Mouse (Mus musculus) midbrain, embryonic 14.5 days (tissue): ENCODE measurements around the gene Ucp1. TPM values are rescaled to one million over a fixed set of nuclear protein-coding genes. Genes with fewer than 3 reads are reported as not detected.

Experiments
- ATAC-seq: fragments of 200-750 bp; cut with Nextera tagmentation; 2 replicates; pipeline ENCODE4 v1.8.0; 2017; ENCODE audit warnings: moderate number of reproducible peaks, moderate library complexity; ENCODE audit not compliant: low FRiP score, low TSS enrichment
- DNase-seq: peaks from one replicate; pipeline ENCODE4 v3.0.0-alpha.2; 2015
- H3K27ac ChIP-seq: fragments of 300-500 bp; sonication (generic); replicated peaks from 2 replicates; pipeline ENCODE4 v1.5.1; 2014; ENCODE audit warnings: mild to moderate bottlenecking, low read depth, low read length, moderate library complexity
- H3K27me3 ChIP-seq: fragments of 300-500 bp; sonication (generic); 2 replicates; pipeline ENCODE4 v1.6.1; 2014; ENCODE audit warnings: low read length, control low read depth, mixed read lengths; ENCODE audit not compliant: control insufficient read depth, insufficient read depth
- H3K36me3 ChIP-seq: fragments of 300-500 bp; sonication (generic); 2 replicates; pipeline ENCODE4 v1.6.1; 2014; ENCODE audit warnings: low read length, control low read depth; ENCODE audit not compliant: control insufficient read depth, insufficient read depth
- H3K4me1 ChIP-seq: fragments of 300-500 bp; sonication (generic); 2 replicates; pipeline ENCODE4 v1.6.1; 2014; ENCODE audit warnings: mild to moderate bottlenecking, antibody characterized with exemption, low read length, control low read depth; ENCODE audit not compliant: control insufficient read depth, insufficient read depth
- H3K4me2 ChIP-seq: fragments of 300-500 bp; sonication (generic); 2 replicates; pipeline ENCODE4 v1.6.1; 2014; ENCODE audit warnings: mild to moderate bottlenecking, low read length, moderate library complexity
- H3K4me3 ChIP-seq: fragments of 300-500 bp; sonication (generic); replicated peaks from 2 replicates; pipeline ENCODE4 v1.5.1; 2014; ENCODE audit warnings: low read depth, low read length
- H3K9ac ChIP-seq: fragments of 300-500 bp; sonication (generic); replicated peaks from 2 replicates; pipeline ENCODE4 v1.6.1; 2014; ENCODE audit warnings: mild to moderate bottlenecking, low read length, moderate library complexity
- H3K9me3 ChIP-seq: fragments of 300-500 bp; sonication (generic); 2 replicates; pipeline ENCODE4 v1.6.1; 2016; ENCODE audit warnings: low read length, control low read depth, mixed read lengths; ENCODE audit not compliant: control insufficient read depth
- WGBS: fragments of 180-500 bp; shearing (Covaris S2); extraction: QIAGEN DNeasy Blood & Tissue Kit; methylation state at CpG from one replicate; pipeline ENCODE4 v1.1.7; 2014; 5-methylcytosine and 5-hydroxymethylcytosine counted together
- polyA plus RNA-seq: library from polyadenylated mRNA; unstranded; fragments of >200 nt; fragmentation: Nextera tagmentation; extraction: Ambion mirVana; gene quantifications from 2 replicates; pipeline ENCODE4 v1.2.1, GENCODE M21; 2014

Gene Ucp1
- polyA plus RNA-seq, 1 experiment from 2014 or later, result not detected

DNA sequence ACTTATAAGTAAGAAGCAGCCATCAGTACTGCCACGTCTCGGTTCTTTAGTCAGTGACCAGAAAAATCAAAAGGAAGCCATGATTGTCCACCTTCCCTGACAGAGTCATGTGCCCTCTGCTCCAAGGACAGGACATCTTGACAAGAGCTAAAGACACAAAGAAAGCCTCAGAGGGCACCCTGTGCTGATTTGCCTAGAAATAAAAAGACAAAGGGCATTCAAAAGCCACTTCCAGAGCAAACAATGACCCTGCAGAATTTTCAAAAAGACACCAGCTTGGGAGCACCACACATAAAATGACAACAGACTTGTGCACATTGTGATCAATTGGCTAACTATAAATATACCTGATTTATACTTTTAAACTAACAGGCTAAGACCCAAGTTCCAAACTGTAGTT, 25.5 kb downstream of the Ucp1 start:
- H3K36me3 ChIP-seq, result peaks cover 61% of the 10 kb centered on the region
- no peak for DNase-seq
- H3K27ac ChIP-seq, result no peak overlapping the region
- no peak overlapping the region for H3K4me2 ChIP-seq
- no peak for ATAC-seq
- H3K9ac ChIP-seq, result no peak overlapping the region
- H3K27me3 ChIP-seq, result no peaks in the 10 kb centered on the region
- H3K4me1 ChIP-seq, result no peaks in the 10 kb centered on the region
- WGBS, result 85% methylated on average over 2 of the region's 2 CpGs
- H3K9me3 ChIP-seq, result no peaks in the 10 kb centered on the region
- H3K4me3 ChIP-seq, result no peak overlapping the region

DNA sequence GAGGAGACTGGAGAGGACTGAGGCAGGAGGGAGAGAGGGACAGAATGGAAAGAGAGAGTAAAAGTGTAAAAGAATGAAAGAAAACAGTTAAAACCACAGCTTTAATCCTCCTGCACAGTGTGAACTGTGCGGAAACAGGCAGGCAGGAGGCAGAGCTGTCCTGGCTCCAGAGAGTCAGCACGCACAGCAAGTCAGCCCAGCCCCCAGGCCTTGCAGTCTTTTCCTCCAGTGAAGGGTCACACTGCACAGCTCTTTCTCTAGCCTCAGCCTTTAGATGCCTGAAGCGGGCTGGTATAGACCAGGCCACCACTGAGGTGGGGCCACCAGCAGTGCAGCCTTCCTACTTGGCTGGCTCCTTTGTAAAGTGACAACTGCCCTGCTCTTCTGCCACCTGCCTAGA, 30.4 kb downstream of the Ucp1 start:
- Histone ChIP-seq H3K27me3 (no peaks in the 10 kb centered on the region), H3K4me2 (no peak overlapping the region), H3K4me1 (no peaks in the 10 kb centered on the region), H3K27ac (no peak overlapping the region), H3K9me3 (no peaks in the 10 kb centered on the region), H3K9ac (no peak overlapping the region), H3K4me3 (no peak overlapping the region), H3K36me3 (peaks cover 68% of the 10 kb centered on the region)
- WGBS, result 51% methylated on average over 3 of the region's 3 CpGs
- ATAC-seq, result no peak
- DNase-seq, result no peak

DNA sequence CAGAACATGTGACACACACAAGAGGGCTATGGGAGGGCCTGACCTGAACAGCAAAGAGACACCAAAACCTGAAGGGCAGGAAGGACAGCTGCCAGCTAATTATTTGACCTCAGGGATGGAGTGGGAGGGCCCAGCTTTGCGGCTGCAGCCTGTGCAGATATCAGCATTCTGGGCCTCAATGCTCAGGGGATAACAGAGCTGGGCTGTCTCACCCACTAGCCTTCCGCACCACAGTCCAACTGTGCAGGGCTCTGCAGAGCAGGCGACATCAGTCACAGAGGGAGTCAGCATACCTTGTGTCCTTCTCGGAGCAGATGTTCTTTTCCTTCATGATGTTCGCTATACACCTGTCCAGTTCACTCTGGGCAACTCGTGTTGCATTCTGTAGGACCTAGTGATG, 32.2 kb downstream of the Ucp1 start:
- no peaks in the 10 kb centered on the region for H3K27me3 ChIP-seq
- no peak for ATAC-seq
- H3K36me3 ChIP-seq, result peaks cover 60% of the 10 kb centered on the region
- no peak overlapping the region for H3K9ac ChIP-seq
- no peaks in the 10 kb centered on the region for H3K4me1 ChIP-seq
- WGBS, result 96% methylated on average over 6 of the region's 6 CpGs
- H3K9me3 ChIP-seq, result no peaks in the 10 kb centered on the region
- no peak overlapping the region for H3K27ac ChIP-seq
- no peak overlapping the region for H3K4me2 ChIP-seq
- DNase-seq, result no peak
- no peak overlapping the region for H3K4me3 ChIP-seq

DNA sequence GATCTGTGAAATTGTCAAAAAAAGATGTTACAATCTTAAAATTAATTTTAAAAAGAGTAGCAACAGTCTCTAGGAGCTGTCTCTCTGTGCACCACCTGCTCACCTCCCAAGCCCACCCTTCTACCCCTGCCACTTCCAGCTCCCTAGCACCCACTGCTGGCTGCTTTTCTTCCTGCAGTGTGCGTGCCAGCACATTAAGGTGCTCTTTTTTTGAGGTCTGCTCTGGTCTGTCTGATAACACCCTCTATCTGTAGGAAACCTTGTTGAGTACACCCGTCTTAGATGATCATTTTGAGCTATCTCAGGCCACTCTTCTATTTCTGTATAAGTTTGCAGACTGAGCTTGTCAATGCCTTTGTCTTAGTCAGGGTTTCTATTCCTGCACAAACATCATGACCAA, 32.9 kb downstream of the Ucp1 start:
- WGBS, result 86% methylated on average over 2 of the region's 2 CpGs
- no peak overlapping the region for H3K4me3 ChIP-seq
- H3K9me3 ChIP-seq, result no peaks in the 10 kb centered on the region
- no peak overlapping the region for H3K4me2 ChIP-seq
- no peak overlapping the region for H3K9ac ChIP-seq
- DNase-seq (no peak), ATAC-seq (no peak)
- H3K36me3 ChIP-seq, result peaks cover 61% of the 10 kb centered on the region
- no peaks in the 10 kb centered on the region for H3K4me1 ChIP-seq
- H3K27ac ChIP-seq, result no peak overlapping the region
- no peaks in the 10 kb centered on the region for H3K27me3 ChIP-seq

DNA sequence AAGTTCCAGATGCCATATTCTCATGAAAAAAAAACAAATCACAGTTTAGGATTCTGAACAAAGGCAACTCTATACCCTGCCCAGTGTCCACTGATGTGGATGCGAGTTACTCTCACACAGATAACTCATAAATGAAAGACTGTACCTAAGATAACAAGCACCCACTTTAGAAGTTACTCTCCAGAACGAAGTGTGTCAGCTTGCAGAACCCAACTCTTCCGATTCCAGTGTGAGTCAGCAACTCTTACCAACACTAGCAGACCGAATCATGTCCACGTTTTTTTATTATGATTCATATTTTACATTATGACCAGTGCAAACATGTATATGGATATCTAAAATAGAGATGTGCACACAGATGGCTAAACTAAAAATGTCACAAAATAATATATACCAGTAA, 37.7 kb downstream of the Ucp1 start:
- no peaks in the 10 kb centered on the region for H3K27me3 ChIP-seq
- WGBS, result 93% methylated on average over 5 of the region's 5 CpGs
- H3K36me3 ChIP-seq, result peaks cover 37% of the 10 kb centered on the region
- H3K4me3 ChIP-seq, result no peak overlapping the region
- no peaks in the 10 kb centered on the region for H3K9me3 ChIP-seq
- H3K4me1 ChIP-seq, result no peaks in the 10 kb centered on the region
- no peak overlapping the region for H3K4me2 ChIP-seq
- DNase-seq (no peak), ATAC-seq (no peak)
- H3K9ac ChIP-seq, result no peak overlapping the region
- no peak overlapping the region for H3K27ac ChIP-seq

DNA sequence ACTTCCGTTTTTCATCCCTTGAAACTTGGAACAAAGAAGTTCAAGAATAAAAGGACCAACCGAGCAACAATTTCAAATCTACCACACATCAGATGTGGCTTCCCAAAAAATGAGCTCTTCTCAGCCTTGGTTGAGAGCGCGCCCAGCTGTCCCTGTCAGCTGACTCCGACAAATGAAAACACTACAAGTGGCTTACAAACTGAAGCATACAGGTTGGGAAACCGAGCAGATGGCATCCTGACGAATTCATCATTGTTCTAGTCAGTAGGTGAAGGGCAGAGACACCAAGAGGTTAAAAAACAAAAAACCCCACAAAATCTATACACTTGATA, 41.4 kb downstream of the Ucp1 start:
- peak overlapping the region; percentile 85 for H3K4me2 ChIP-seq
- ATAC-seq (no peak), DNase-seq (peak; percentile 60)
- no peaks in the 10 kb centered on the region for H3K27me3 ChIP-seq
- peak overlapping the region; percentile 79 for H3K27ac ChIP-seq
- peak overlapping the region; percentile 85 for H3K4me3 ChIP-seq
- H3K9ac ChIP-seq, result peak overlapping the region; percentile 80
- no peaks in the 10 kb centered on the region for H3K4me1 ChIP-seq
- H3K36me3 ChIP-seq, result peaks cover 25% of the 10 kb centered on the region
- H3K9me3 ChIP-seq, result no peaks in the 10 kb centered on the region
- 9% methylated on average over 7 of the region's 7 CpGs for WGBS

DNA sequence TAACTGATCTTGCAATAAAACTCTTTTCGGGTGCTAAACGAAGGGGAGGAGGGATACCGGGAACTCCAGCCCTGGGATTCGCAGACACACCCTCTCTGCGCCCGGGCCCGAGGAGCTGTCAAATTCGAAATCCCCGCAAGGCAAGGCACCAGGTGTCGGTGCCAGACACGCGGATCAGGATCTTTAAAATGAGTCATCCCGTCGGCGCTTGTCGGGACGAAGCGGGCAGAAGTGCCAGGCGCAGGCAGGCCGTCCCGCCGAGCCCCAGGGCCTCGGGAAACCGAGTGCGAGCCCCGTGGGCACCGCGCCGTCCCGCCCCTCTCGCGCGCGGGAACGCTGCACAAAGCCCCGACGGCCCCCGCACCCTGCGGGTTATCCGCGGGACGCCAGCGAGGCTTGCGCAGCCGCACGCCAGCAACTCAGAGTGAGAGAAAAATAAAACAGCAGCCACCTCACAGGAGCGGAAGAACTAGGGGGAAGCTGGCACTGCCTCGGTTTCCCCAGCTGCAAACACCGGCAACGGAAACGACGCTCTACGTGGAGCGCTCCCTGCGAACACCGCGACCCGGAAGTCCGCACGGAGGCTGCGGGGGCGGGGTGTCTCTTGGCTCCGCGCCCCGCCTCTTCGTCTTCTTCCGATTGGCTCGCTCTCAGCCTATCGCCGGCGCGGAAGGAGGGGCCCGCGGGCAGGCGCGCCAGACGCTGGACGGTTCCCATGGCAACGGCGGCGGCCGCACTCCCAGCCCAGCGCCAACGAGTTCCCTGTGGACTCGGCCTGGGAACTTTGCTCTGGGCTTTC, 41.9 kb downstream of the Ucp1 start, which contains the start of gene Elmod2:
Gene Elmod2 (minus strand): TSS at position 588 of the 799 bp plus-strand sequence.
- Histone ChIP-seq H3K27me3 (no peaks in the 10 kb centered on the region), H3K27ac (peak within 1 kb of the TSS; percentile 79), H3K4me2 (peak within 1 kb of the TSS; percentile 85), H3K4me3 (peak within 1 kb of the TSS; percentile 85), H3K4me1 (no peaks in the 10 kb centered on the region), H3K36me3 (peaks cover 21% of the 10 kb centered on the region), H3K9me3 (no peaks in the 10 kb centered on the region), H3K9ac (peak within 1 kb of the TSS; percentile 80)
- under 1% methylated on average over 85 of the region's 85 CpGs for WGBS
- ATAC-seq (peak; percentile 99), DNase-seq (peak; percentile 100)

DNA sequence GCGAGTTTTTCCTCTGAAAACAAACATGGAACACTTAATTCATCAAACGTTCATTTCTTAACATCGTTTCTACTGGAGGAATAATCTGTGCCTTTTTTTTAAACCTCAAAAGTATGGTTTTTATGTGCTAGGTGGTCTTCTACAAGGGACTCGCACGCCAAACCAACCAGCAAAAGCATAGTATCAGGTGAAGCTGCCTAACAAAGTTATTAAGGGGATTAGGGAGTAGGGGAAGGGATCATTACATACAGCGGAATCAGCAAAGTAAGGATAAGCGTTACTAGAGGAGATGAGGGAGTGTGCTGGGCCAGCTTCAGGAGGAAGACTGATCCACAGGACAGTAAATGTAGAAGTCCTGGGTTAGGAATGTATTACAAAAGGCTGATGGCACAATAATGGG, 42.7 kb downstream of the Ucp1 start:
- H3K36me3 ChIP-seq, result peaks cover 14% of the 10 kb centered on the region
- peak overlapping the region; percentile 85 for H3K4me3 ChIP-seq
- H3K4me2 ChIP-seq, result peak overlapping the region; percentile 85
- no peaks in the 10 kb centered on the region for H3K4me1 ChIP-seq
- no peak for DNase-seq
- H3K9me3 ChIP-seq, result no peaks in the 10 kb centered on the region
- no peak for ATAC-seq
- H3K9ac ChIP-seq, result no peak overlapping the region
- WGBS, result 9% methylated on average over 7 of the region's 7 CpGs
- no peak overlapping the region for H3K27ac ChIP-seq
- no peaks in the 10 kb centered on the region for H3K27me3 ChIP-seq

DNA sequence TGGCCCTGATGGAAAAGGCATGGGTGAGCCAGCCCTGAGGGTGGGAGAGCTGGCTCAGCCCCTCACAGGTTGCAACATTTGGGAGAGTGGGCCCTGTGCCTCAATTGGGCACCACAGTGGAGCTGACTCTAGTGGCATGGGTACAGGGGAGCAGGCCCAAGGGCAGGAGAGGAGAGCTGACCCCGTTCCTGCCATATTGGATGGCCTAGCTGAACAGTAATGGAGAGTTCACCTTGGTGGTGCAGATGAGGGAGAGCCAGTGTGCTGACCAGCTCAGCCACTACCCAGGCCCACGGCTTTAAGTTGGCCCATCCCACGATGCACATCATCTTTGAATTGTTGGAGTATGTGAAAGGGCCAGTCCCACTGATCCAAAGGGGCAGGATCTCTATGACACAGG, 51.9 kb downstream of the Ucp1 start:
- DNase-seq (no peak), ATAC-seq (no peak)
- Histone ChIP-seq H3K27ac (no peak overlapping the region), H3K4me2 (no peak overlapping the region), H3K36me3 (no peaks in the 10 kb centered on the region), H3K9ac (no peak overlapping the region), H3K4me1 (no peaks in the 10 kb centered on the region), H3K4me3 (no peak overlapping the region), H3K9me3 (no peaks in the 10 kb centered on the region), H3K27me3 (no peaks in the 10 kb centered on the region)
- WGBS, result 83% methylated on average over 3 of the region's 3 CpGs
